Mouse (Mus musculus): ENCODE measurements around the gene Urm1. TPM values are rescaled to one million over a fixed set of nuclear protein-coding genes. Genes with fewer than 3 reads are reported as not detected.
"Not testable (repeated sequence)": the region's sequence is repeated elsewhere in the genome, so short reads cannot be mapped to it uniquely, and the experiment has no call there.

Gene Urm1
- polyA plus RNA-seq, 1 experiment, result 79.9 TPM

DNA sequence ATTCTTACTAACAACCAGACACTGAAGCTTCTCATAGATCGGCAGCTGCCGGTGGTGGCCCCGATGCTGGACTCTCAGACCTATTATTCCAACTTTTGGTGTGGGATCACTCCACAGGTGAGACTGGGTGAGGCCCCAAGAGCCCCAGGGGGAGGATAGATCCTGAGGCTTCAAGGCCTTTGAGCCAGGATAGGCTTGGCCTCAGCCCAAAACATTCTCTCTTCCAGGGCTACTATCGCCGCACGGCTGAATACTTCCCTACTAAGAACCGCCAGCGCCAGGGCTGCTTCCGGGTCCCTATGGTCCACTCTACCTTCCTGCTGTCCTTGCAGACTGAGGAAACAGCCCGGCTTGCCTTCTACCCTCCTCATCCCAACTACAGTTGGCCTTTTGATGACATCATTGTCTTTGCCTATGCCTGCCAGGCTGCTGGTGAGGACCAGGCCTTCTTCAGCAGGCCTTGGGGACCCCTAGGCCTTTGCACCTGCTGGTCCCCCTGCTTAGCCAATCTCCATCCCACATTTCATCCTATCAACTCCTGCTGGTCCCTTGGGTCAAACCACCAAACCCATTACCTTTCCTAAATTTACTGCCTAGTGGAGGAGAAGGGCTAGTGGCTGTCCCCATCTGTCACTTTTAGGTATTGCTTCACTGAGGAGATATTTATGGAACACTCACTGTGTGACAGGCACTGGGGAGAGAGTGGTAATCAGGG is 52.9 kb downstream of the Urm1 start:
- H3K27me3 ChIP-seq (ENCODE audit: control insufficient read depth, insufficient read depth, low read length), result no peaks in the 10 kb centered on the region
- TF ChIP-seq POLR2A (IDR thresholded peaks at IDR 0.05; ENCODE audit: control insufficient read depth, extremely low read depth, insufficient read depth, low read length, poor library complexity) (no peak), CTCF (IDR thresholded peaks at IDR 0.05; ENCODE audit: borderline replicate concordance, control insufficient read depth, extremely low read depth, insufficient read depth, low read length, poor library complexity) (no peak)
- WGBS, result 98% methylated on average over 10 of the region's 10 CpGs
- no peak for DNase-seq
- no peak overlapping the region for H3K4me3 ChIP-seq (ENCODE audit: control insufficient read depth, insufficient read depth, low read length)
- H3K27ac ChIP-seq (ENCODE audit: control insufficient read depth, insufficient read depth, low read length), result no peak overlapping the region
- no peaks in the 10 kb centered on the region for H3K36me3 ChIP-seq (ENCODE audit: control insufficient read depth, insufficient read depth, low read length)
- peaks cover 21% of the 10 kb centered on the region for H3K4me1 ChIP-seq (replicated peaks; ENCODE audit: control insufficient read depth, insufficient read depth, low read length)

DNA sequence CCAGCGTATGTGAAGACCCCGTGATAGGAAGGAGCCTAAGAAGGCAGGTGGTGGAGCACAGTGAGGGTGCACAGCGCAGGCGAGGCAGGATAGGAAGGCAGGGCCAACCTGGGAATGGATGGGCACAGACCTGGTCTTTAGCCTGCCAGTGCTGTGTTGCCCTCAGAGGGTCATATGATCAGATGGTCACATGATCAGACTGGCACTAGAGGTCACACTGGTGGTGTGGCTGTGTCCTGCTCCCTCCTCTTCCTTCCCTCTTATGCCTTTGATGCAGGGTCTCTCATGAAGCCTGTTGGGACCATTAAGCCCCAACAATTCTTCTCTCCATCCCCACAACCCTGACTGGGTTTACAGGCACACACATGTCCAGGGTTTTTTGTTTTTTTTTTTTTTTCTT is 53.9 kb downstream of the Urm1 start:
- 57% methylated on average over 4 of the region's 4 CpGs for WGBS

DNA sequence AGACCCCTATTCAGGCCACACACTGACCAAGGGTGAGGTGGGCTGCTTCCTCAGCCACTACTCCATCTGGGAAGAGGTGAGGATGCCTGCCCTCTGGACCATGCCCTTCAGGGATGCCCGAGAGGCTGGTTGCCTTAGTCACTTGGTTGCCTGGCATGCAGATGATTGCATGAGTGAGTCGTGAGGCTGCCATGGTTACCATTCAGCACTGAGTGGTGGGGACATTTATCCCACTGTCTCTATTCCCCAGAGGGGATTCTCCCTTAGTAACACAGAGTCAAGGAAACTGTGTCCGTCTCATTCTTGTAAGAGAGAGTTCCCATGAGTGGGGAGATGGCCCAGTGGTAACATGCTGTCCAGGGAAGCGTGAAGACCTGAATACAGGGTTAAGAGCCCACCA is 58.2 kb downstream of the Urm1 start:
- 96% methylated on average over 4 of the region's 4 CpGs for WGBS
- Histone ChIP-seq H3K27ac (ENCODE audit: control insufficient read depth, insufficient read depth, low read length) (no peak overlapping the region), H3K36me3 (ENCODE audit: control insufficient read depth, insufficient read depth, low read length) (no peaks in the 10 kb centered on the region), H3K4me3 (ENCODE audit: control insufficient read depth, insufficient read depth, low read length) (no peak overlapping the region), H3K27me3 (ENCODE audit: control insufficient read depth, insufficient read depth, low read length) (no peaks in the 10 kb centered on the region), H3K4me1 (replicated peaks; ENCODE audit: control insufficient read depth, insufficient read depth, low read length) (peaks cover 3% of the 10 kb centered on the region; the same call in 1 of the 2 replicates)
- TF ChIP-seq POLR2A (IDR thresholded peaks at IDR 0.05; ENCODE audit: control insufficient read depth, extremely low read depth, insufficient read depth, low read length, poor library complexity) (no peak), CTCF (IDR thresholded peaks at IDR 0.05; ENCODE audit: borderline replicate concordance, control insufficient read depth, extremely low read depth, insufficient read depth, low read length, poor library complexity) (no peak)
- DNase-seq, result no peak

More for the DNA sequence above, 53.9 kb downstream of the Urm1 start:
- DNase-seq, result no peak
- peaks cover 18% of the 10 kb centered on the region for H3K4me1 ChIP-seq (replicated peaks; ENCODE audit: control insufficient read depth, insufficient read depth, low read length)
- H3K27me3 ChIP-seq (ENCODE audit: control insufficient read depth, insufficient read depth, low read length), result no peaks in the 10 kb centered on the region
- H3K36me3 ChIP-seq (ENCODE audit: control insufficient read depth, insufficient read depth, low read length), result no peaks in the 10 kb centered on the region
- no peak overlapping the region for H3K27ac ChIP-seq (ENCODE audit: control insufficient read depth, insufficient read depth, low read length)
- no peak for TF ChIP-seq POLR2A (IDR thresholded peaks at IDR 0.05; ENCODE audit: control insufficient read depth, extremely low read depth, insufficient read depth, low read length, poor library complexity)
- no peak overlapping the region for H3K4me3 ChIP-seq (ENCODE audit: control insufficient read depth, insufficient read depth, low read length)

DNA sequence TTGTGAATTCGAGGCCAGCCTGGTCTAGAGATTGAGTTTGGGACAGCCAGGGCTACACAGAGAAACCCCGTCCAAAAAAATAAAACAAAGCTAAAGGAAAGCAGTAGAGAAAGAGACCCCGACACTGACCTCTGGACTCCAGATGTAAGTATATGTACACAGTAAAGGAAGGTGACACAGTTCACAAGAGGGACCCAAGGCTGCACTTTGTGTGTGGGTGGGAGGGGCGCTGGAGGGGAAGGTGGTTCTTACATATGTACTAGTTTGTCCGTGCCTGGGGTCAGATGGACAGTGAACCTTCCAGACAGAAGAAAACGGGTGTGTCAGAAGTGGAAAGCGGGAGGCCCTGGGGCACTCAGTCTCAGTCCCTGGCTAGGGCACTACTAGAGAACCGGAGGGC is 59.3 kb downstream of the Urm1 start:
- no peaks in the 10 kb centered on the region for H3K4me1 ChIP-seq (replicated peaks; ENCODE audit: control insufficient read depth, insufficient read depth, low read length)
- no peaks in the 10 kb centered on the region for H3K27me3 ChIP-seq (ENCODE audit: control insufficient read depth, insufficient read depth, low read length)
- H3K4me3 ChIP-seq (ENCODE audit: control insufficient read depth, insufficient read depth, low read length), result no peak overlapping the region
- no peak for DNase-seq
- WGBS, result 93% methylated on average over 8 of the region's 8 CpGs
- no peaks in the 10 kb centered on the region for H3K36me3 ChIP-seq (ENCODE audit: control insufficient read depth, insufficient read depth, low read length)
- TF ChIP-seq POLR2A (IDR thresholded peaks at IDR 0.05; ENCODE audit: control insufficient read depth, extremely low read depth, insufficient read depth, low read length, poor library complexity), result no peak
- TF ChIP-seq CTCF (IDR thresholded peaks at IDR 0.05; ENCODE audit: borderline replicate concordance, control insufficient read depth, extremely low read depth, insufficient read depth, low read length, poor library complexity), result no peak
- H3K27ac ChIP-seq (ENCODE audit: control insufficient read depth, insufficient read depth, low read length), result no peak overlapping the region

DNA sequence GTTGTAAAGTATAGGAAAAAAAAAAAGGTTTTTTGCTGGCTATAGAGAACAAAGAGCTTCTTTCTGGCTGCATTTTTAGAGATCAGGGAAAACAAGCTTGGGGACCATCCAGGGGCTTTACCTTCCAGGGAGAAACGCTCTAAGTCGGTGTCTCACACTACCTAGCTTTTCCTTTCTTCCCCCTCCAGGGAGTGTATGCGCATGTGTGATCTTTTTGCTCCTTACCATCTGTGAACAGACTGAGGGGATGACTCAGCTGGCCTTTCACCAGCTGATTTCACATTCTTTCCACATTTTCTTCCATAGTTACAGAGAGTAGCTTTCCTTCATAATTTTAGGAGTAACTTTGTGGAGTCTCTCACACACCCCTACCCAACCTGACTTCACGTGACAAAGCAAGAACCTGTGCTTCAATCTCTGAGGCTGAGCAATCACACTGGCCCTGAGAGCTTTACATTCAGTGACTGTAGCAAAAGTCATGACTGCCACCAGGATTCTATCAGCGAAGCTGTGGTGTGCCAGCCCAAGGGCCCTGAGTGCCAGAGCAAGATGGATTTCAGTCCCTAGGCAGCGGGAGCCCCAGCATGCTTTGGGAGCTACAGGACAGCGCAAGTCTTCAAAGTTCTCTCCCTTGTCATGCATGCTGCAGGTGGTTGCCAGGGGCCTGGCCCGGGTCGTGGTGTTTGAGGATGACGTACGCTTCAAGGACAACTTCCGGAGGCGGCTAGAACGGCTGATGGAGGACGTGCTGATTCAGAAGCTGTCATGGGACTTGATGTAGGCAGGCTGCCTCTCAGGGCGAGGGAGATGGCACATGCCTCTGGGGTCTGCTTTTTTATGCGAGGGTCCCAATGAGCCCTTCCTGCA is 60.3 kb downstream of the Urm1 start:
- Histone ChIP-seq H3K36me3 (ENCODE audit: control insufficient read depth, insufficient read depth, low read length) (no peaks in the 10 kb centered on the region), H3K27me3 (ENCODE audit: control insufficient read depth, insufficient read depth, low read length) (no peaks in the 10 kb centered on the region), H3K4me3 (ENCODE audit: control insufficient read depth, insufficient read depth, low read length) (no peak overlapping the region), H3K4me1 (replicated peaks; ENCODE audit: control insufficient read depth, insufficient read depth, low read length) (no peaks in the 10 kb centered on the region), H3K27ac (ENCODE audit: control insufficient read depth, insufficient read depth, low read length) (no peak overlapping the region)
- WGBS, result 96% methylated on average over 17 of the region's 17 CpGs
- TF ChIP-seq CTCF (IDR thresholded peaks at IDR 0.05; ENCODE audit: borderline replicate concordance, control insufficient read depth, extremely low read depth, insufficient read depth, low read length, poor library complexity), result no peak
- TF ChIP-seq POLR2A (IDR thresholded peaks at IDR 0.05; ENCODE audit: control insufficient read depth, extremely low read depth, insufficient read depth, low read length, poor library complexity), result no peak
- no peak for DNase-seq

GRCm38 (mm10) chr2:29886659-29887292 is 66.9 kb downstream of the Urm1 start:
- H3K4me1 ChIP-seq (replicated peaks; ENCODE audit: control insufficient read depth, insufficient read depth, low read length), result peaks cover 15% of the 10 kb centered on the region
- not testable (repeated sequence) for H3K27me3 ChIP-seq (ENCODE audit: control insufficient read depth, insufficient read depth, low read length); H3K27ac ChIP-seq (ENCODE audit: control insufficient read depth, insufficient read depth, low read length); H3K4me3 ChIP-seq (ENCODE audit: control insufficient read depth, insufficient read depth, low read length); DNase-seq; H3K36me3 ChIP-seq (ENCODE audit: control insufficient read depth, insufficient read depth, low read length)
- 68% methylated on average over 9 of the region's 9 CpGs for WGBS
